In the genomic region with DNA sequence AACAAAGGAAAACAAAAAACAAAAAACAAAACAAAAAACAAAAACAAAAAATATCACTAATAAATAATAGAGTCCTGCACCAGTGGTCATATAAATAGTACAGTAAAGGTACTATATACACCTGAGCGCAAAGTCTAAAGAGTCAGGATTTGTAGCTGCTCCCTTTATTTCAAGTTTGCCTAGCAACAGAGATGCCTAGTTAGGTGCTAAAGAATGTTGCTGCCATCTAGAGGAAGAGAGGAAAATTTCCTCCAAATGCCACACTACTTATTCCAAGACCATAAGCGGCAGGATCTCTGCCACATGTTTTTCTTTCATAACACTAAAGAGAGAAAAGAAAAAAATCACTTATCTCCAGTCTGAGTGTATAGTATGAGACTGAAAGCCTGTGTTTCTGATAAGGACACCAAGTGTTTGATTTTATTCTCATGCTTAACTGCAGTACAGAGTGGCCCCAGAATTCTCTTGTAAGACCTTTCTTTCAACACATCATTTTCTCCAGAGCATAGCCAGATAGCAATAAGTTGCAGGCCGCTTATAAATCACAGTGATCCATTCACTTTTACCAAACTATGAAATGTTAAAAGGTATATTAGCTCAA, we compare ENCODE assay signal across 7 mouse cellular contexts. TPM values are rescaled to one million over a fixed set of nuclear protein-coding genes. Genes with fewer than 3 reads are reported as not detected.
DNase-seq lines count a peak whose midpoint lies in the region; ATAC-seq and TF ChIP-seq lines count a peak whose summit lies in the region.

No protein-coding gene starts in this region.

- H3K4me2 ChIP-seq in hindbrain, embryonic 14.5 days (replicated peaks): no peak overlapping the region
- no peak overlapping the region for H3K4me2 ChIP-seq in midbrain, embryonic 15.5 days

- DNase-seq in lung, adult 2 months: no peak
- DNase-seq in lung, postnatal 4 days: no peak
- peak; percentile 86 for DNase-seq in brain, embryonic 14.5 days (ENCODE audit: low read depth)
- DNase-seq in hindbrain, embryonic 14.5 days (ENCODE audit: low spot score): peak; percentile 90
- DNase-seq in layer of hippocampus, postnatal 10 days (ENCODE audit: low spot score in 2 of 2): no peak
- no peak for DNase-seq in left cerebral cortex, adult 11 months (ENCODE audit: low spot score)

- H3K36me3 ChIP-seq in hindbrain, embryonic 14.5 days (replicated peaks; ENCODE audit: control insufficient read depth, insufficient read depth): no peaks in the 10 kb centered on the region
- H3K36me3 ChIP-seq in midbrain, embryonic 15.5 days (replicated peaks): no peaks in the 10 kb centered on the region

- peak; percentile 64; the same call in 1 of the 2 replicates for ATAC-seq in hindbrain, embryonic 14.5 days (ENCODE audit: low FRiP score)
- ATAC-seq in midbrain, embryonic 15.5 days (replicated peaks): peak; percentile 84

- H3K4me3 ChIP-seq in lung, adult 2 months (replicated peaks; ENCODE audit: extremely low read depth, low read depth, low read length): no peak overlapping the region
- H3K4me3 ChIP-seq in hindbrain, embryonic 14.5 days (replicated peaks; ENCODE audit: low read length): no peak overlapping the region
- no peak overlapping the region for H3K4me3 ChIP-seq in midbrain, embryonic 15.5 days

- no peaks in the 10 kb centered on the region for H3K27me3 ChIP-seq in hindbrain, embryonic 14.5 days (ENCODE audit: control insufficient read depth, insufficient read depth, low read length)
- H3K27me3 ChIP-seq in midbrain, embryonic 15.5 days (replicated peaks): no peaks in the 10 kb centered on the region

- no peak for TF ChIP-seq POLR2A in lung, adult 2 months (IDR thresholded peaks at IDR 0.05; ENCODE audit: borderline replicate concordance, extremely low read depth, low read depth, low read length)
- TF ChIP-seq POLR2A in brain, embryonic 14.5 days (IDR thresholded peaks at IDR 0.05; ENCODE audit: borderline replicate concordance, extremely low read depth, insufficient read depth, insufficient read length, poor library complexity, severe bottlenecking): no peak

- peaks cover 4% of the 10 kb centered on the region; the same call in 1 of the 2 replicates for H3K9me3 ChIP-seq in hindbrain, embryonic 14.5 days (ENCODE audit: control insufficient read depth, low read length)
- no peaks in the 10 kb centered on the region for H3K9me3 ChIP-seq in midbrain, embryonic 15.5 days

- TF ChIP-seq CTCF in lung, adult 2 months (IDR thresholded peaks at IDR 0.05; ENCODE audit: insufficient read depth, low read length): peak; percentile 49; the same call in 1 of the 2 replicates
- peak; percentile 59; the same call in 1 of the 2 replicates for TF ChIP-seq CTCF in brain, embryonic 14.5 days (IDR thresholded peaks at IDR 0.05; ENCODE audit: borderline replicate concordance, extremely low read depth, insufficient read depth, insufficient read length)

- peaks cover 15% of the 10 kb centered on the region for H3K4me1 ChIP-seq in lung, adult 2 months (ENCODE audit: control insufficient read depth, insufficient read depth, low read length)
- H3K4me1 ChIP-seq in hindbrain, embryonic 14.5 days (replicated peaks; ENCODE audit: control insufficient read depth, insufficient read depth, low read length): no peaks in the 10 kb centered on the region
- H3K4me1 ChIP-seq in midbrain, embryonic 15.5 days: no peaks in the 10 kb centered on the region

- no peak overlapping the region for H3K9ac ChIP-seq in hindbrain, embryonic 14.5 days
- no peak overlapping the region for H3K9ac ChIP-seq in midbrain, embryonic 15.5 days

- 18% methylated on average over 3 of the region's 3 CpGs for WGBS in lung, adult 2 months
- 41% methylated on average over 3 of the region's 3 CpGs for WGBS in hindbrain, embryonic 14.5 days
- WGBS in midbrain, embryonic 15.5 days: 47% methylated on average over 3 of the region's 3 CpGs

- H3K27ac ChIP-seq in hindbrain, embryonic 14.5 days: no peak overlapping the region
- H3K27ac ChIP-seq in midbrain, embryonic 15.5 days: no peak overlapping the region

RNA-seq across cellular contexts. Expression of a gene that starts 16.8 kb away (rescaled TPM):
- polyA plus RNA-seq in lung, adult 2 months (2012; rRNA removed): not detected in 2 replicates
- 0.03 TPM in 1 of 2 replicates, not detected in the other for polyA plus RNA-seq in brain, embryonic 14.5 days (2012; rRNA removed)
- polyA plus RNA-seq in hindbrain, embryonic 14.5 days (2014; fragmentation: Nextera tagmentation; extraction: Ambion mirVana): 0.07 TPM in 1 of 2 replicates, not detected in the other
- polyA plus RNA-seq in midbrain, embryonic 15.5 days (2015; fragmentation: Nextera tagmentation; extraction: Ambion mirVana): not detected in 2 replicates
- total RNA-seq in layer of hippocampus, postnatal 10 days (2021): not detected

Comparison
In these comparisons a context has a peak if more than half of its experiments do, and no peak if none do; other contexts are left out.
1. DNase-seq: peak in brain, embryonic 14.5 days (single experiment) and hindbrain, embryonic 14.5 days (single experiment); none in lung, adult 2 months (single experiment), lung, postnatal 4 days (0 of 2), layer of hippocampus, postnatal 10 days (0 of 2) and left cerebral cortex, adult 11 months (single experiment).